Mouse (Mus musculus): ENCODE results near the gene Tmem8.
"Not testable (repeated sequence)": the region's sequence is repeated elsewhere in the genome, so short reads cannot be mapped to it uniquely, and the experiment has no call there.

Tmem8 gene

DNA sequence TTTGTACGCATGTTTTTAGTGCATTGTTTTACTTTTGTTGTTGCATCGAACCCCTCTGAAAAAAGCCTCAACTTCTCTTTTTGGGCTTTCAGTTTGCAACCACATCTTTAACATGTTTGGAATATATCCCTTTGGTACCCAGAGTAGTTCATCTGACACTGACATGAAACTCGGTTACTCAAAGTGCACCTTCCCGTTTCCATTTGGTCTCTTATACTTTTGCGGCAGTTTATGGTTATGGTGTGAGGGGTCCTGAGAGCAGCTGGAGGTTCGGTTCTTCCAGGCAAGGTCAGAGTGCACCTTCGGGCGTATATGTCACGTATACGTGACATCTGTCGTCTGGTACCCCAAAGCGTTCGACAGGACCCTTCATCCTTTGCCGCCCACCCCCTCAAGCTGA, 348 bp upstream of the Tmem8 start:
- DNase-seq, result no peak

DNA sequence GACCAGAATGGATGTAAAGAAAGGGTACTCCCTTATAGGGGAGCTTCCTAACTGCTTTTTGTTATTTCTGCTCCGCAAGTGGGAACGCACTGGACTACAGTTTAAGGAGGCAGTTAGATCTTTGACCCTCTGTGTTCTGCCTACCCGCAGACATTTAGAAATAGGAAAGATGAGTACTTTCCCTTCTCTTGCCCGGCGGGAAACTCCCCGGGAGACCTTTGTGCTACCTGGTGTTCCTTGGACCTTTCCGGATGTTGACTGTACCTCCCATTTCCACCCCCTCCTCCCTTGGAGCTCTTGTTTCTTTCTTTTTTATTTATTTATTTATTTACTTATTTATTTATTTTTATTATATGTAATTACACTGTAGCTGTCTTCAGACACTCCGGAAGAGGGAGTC, 962 bp downstream of the Tmem8 start:
- DNase-seq, result no peak

DNA sequence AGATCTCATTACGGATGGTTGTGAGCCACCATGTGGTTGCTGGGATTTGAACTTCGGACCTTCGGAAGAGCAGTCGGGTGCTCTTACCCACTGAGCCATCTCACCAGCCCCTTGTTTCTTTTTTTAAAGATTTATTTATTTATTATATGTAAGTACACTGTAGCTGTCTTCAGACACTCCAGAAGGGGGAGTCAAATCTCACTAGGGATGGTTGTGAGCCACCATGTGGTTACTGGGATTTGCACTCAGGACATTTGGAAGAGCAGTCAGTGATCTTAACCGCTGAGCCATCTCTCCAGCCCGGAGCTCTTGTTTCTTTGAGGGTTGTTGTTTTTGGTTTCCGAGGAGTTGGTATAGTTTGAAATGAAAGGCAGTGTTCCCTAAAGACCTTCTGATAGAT, 1.4 kb downstream of the Tmem8 start:
- DNase-seq, result not testable (repeated sequence)

DNA sequence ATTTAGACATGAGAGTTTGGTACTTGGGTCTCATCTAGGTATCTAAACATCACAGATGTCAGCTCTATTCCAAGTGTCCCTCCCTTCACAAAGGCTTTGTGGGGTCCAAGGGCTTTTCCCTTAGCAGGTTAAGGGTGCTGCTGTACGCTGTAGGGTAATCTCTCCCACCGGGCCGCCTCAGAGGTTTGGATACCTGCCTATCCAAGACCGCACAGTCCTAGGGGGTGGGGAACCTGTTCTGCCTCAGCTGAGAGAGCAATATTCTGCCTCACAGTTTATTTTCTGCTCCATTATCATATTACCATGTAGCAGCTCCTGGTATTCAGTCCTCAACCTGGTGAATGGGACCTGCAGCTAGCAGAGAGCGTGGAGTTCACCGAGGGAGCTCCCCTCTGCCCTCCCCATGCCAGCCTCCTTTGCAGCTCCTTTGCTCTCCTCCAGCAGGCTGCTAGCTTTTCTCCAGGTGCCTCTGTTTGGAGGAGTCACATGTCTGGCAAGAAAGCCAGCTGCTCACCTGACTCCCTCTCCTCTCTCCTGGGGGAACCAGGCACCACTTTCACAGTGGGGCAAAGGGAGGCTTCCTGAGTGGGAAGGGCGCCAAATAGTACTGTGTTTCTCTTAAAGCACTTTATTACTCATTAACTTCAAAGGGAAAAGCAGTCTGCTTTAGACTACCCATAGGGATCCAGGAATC, 2.3 kb downstream of the Tmem8 start:
- no peak for DNase-seq

DNA sequence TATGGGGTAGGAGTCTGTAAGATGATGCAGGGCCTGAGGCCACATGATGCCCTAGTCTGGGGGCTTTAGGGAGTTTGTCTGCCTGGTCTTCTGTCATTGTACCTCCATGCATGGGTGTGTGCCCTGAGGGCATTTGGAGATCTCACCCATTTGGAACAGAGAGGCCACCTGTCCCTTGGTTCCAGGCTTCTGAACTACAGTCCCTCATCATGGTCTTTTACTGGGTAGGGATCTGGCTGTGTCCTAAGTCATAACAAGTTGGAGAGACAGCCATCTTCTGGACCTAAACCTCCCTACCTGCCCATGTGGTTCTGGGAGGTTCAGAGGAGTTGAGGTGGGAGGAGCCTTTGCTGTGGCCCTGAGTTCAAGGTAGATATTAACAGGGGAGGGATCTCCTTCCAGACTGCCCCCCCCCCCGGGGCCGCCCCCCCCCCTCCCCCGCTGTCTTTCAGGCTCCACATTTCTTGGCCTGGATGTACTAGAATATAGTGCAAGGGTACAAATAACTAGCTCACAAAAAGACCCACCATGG, 2.9 kb downstream of the Tmem8 start:
- DNase-seq, result no peak

DNA sequence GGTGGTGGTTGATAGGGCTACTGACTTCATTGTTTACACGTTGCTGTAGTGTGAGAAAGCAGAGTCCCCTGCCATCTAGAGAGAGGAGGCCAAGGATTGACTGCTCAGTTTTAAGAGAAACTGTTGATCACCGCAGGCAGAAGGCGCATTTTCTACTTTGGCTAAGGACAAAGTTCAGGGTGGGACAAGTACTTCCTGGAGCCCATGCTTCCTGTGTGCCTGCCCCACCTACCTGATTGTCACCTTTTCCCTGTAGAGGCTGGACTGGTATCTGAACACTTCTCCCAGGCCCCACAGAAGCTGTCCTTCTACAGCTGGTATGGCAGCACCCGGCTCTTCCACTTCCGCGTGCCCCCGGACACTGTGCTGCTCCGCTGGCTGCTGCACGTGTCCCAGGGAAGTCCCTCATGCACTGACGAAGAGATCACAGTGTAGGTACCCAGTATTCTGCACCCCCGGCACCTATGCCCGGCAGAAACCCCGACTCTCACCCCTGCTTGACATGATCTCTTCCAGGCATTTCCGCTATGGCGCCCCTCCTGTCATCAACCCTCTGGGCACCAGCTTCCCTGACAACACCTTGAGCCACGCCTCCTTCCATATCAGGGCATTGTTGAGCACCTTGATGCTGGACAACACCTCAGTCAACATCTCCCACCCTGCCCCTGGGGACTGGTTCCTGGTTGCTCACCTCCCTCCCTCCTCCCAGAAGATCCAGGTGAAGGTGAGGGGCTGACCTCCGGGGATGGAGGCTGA, 3.6 kb downstream of the Tmem8 start:
- no peak for DNase-seq

DNA sequence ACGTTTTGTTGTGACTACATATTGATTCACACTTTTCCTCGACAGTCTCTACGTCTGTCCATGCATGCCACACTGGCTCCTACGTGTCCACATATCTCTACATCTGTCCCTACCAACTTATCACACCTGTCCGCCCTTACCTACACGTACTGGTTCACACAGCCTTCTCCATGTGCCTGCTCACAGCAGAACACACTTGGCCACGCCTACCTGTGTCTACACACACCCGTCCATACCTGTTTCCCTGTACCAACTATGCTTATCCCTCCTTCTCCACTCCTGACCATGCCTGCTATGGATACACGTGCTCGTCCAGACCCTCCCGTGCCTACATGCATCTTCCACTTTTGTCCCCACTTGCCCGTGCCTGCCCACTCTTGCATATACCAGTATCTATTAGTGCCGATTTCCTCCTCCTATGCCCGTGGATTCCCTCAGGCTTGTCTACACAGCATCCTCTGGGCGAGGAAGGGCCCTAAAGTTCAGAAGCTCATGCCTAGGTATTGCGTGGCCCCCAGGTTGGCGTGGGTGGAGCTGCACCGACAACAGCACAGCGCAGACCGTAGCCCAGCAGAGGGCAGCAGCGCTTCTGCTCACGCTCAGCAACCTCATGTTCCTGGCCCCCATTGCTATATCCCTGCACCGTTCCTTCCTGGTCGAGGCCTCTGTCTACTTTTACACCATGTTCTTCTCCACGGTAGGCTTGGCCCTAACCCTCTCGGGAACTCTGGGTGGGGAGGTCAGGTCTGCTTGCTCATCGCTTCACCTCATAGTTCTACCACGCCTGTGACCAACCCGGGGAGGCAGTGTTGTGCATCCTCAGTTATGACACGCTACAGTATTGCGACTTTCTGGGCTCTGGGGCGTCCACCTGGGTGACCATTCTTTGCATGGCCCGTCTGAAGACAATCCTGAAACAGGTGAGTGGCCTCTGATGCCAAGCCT, 6.9 kb downstream of the Tmem8 start:
- DNase-seq, result peak; percentile 83

DNA sequence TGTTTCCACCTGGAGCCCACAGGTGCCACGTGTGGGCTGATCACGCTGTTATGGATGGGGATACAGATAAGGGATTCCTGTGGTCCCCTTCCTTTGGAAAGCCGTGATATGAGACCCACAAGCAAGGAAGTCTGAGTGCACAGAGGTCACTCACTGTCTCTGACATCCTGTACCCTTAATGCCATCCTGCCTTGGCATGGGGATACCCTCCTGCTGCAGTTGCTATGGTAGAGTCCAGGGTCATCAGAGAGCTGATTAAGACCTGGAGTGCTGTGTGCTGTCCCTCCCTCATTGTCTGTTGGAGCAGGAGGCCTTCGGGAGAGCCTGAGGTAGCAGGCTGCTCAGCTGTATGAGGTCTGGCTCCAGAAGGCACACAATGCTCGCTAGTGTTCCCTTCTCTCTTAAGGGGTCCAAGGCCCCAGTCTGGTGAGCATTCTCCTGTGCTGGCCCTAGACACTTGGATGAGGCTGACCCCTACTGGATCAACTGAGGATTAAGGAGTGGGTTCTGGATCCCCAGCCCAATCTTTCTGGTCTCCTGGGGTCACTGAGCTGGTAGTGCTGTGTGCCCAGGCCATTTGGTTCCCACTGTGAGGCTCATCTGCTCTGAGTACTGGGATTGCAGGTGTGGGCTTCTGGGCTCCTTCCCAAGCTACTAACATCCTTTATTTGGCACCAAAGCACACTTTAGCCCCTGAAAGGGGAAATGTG, 9.5 kb downstream of the Tmem8 start:
- no peak for DNase-seq

DNA sequence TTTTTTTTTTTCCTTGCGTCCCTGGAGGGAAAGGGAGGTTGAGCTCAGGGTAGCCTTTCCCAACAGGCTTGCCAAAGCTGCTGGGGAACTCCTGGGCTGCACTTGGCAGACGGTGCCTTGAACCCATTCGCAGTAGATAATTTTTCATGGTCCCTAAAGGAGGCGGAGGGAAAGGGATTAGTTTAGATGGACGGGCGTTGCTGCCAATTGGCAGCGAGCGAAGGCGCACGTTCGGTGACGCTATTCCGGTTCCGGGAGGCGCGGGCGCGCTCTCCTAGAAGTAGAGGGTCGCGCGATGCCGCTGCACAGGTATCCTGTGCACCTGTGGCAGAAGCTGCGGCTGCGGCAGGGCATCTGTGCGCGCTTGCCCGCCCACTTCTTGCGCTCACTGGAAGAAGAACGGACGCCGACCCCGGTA, 10.2 kb downstream of the Tmem8 start, which contains the start of gene Mrpl28:
Gene Mrpl28, plus strand, starts transcription at position 234 of the 418 bp plus-strand sequence.
- peak; percentile 98 for DNase-seq

DNA sequence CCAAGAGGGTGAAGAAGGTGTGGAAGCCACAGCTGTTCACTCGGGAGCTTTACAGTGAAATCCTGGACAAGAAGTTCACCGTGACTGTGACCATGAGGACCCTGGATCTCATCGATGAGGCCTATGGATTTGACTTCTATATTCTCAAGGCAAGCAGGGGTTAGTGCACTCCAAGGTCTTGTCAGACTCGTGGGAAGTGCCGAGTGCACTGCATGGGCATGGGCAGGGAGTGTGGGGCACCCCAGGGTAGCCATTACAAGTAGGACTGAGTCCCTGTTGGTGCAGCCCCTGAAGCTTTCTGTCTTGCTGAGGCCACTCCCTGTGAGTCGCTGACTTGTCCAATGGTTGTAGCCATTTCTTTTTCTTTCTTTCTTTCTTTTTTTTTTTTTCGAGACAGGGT, 11.5 kb downstream of the Tmem8 start:
- DNase-seq, result no peak

DNA sequence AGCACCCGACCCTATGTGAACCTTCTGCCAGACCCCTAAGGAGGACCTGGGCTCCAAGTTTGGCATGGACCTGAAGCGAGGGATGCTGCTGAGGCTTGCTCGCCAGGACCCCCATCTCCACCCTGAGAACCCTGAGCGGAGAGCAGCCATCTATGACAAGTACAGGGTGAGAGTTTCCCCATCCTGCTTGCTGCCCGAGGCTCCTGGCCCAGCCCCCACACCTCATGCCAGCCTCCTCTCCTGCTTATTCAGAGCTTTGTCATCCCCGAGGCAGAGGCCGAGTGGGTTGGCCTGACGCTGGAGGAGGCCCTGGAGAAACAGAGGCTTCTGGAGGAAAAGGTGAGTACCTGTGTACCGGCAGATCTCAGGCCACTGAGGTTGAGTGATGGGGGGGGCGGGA, 12.1 kb downstream of the Tmem8 start:
- DNase-seq, result no peak

DNA sequence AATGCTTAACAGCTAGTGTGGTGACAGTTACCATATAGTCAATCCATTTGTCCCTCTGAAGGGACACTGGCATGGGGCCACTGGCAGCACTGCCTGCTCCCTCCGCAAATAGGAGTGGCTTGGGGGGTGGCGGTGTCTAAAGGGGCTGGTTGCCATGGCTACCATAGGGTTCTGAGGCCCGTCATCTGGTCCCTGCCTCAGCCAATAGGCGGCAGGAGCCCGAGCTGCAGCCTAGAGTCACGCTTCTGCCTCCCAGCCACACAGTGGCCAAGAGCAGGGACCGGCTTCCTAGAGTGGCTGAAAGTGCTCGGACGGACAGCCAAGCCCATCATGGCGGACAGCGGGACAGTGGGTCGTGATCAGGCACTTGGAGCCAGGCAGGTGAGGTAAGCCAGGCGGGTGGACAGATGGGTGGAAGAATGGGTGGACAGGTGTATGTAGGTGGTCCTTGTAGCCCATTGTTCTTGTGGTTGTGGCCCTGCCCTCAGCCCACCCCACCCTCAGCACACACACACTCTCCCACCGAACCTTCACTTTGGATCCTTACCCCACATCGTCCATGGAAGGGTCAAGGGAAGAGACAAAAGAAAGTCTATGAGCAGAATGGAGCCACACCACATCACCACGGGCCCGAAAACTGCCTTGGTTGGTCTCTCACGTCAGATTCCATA, 18.1 kb downstream of the Tmem8 start:
- DNase-seq, result peak; percentile 24

DNA sequence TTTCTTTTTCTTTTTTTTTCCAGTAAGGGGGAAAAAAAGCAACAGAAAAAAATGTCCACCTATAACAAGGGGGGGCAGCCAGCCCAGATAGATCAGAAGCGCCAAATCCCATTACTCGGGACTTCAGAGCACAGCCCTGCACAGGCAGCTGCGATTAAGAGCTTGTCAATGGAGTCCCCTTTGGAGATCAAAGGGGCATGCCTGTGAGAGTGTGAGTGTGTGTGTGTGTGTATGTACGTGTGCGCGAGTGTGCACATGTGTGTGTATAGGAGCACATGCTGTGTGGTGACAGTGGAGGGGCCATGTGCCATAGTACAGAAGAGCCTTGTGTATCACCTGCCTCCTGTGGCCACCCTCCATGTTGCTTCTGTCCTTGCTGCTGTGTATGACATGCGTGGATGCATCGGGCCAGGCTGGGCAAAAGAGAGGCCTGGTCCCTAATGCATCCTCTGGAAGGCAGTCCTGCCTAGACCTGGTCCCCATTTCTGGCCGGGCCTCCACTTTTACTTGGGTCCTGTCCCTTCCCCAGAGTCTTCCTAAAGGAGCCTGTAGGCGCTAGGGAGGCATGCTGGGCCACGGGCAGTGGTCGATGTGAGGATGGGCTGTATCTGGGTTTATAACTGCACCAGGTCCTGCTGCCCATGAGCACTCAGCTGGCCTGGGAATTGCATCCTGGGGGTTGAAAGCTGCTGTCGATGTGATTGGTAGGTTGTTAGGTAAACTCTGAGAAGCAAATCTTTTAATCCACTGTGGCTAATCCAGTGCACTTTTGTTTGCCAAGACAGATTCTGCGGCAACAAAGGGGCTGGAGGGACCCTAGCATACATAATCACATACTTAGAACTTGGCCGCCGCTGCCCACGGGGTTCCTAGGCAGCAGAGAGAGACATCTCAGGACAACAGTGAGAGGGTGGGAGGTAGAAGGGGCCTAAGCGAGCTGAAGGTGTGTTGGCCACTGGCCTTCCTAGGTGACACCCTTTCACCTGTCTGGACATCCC, 19.1 kb downstream of the Tmem8 start:
- peak; percentile 13 for DNase-seq

DNA sequence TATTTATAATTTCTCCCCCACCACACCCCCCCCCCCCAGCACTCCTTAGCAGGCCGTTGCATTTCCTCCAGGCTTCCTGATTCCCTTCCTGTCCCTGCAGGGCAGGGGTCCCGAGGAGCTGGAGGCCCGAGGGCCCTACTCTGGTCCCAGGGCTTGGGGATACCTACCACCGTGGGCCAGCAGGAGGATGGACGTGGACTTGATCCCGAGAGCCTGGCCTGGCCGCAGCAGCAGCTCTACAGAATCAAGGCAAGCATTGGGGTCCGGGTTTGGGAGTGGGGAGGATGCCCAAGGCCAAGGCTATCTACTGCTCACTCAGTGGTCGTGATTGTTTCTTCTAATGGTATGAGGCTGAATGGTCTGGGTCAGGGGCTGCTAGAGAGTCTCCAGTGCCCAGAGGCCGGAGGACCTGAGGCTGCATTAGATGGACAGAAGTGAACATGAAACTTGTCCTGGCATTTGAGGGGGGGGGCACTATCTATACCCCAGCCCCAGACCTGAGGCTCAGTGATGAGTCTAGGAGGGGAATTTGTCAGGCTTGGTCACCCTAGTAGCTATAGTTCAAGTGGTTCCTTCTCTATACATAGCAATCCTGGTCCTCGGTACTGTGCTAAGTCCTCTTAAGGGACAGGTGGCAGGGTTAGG, 24.1 kb downstream of the Tmem8 start:
- DNase-seq, result no peak

DNA sequence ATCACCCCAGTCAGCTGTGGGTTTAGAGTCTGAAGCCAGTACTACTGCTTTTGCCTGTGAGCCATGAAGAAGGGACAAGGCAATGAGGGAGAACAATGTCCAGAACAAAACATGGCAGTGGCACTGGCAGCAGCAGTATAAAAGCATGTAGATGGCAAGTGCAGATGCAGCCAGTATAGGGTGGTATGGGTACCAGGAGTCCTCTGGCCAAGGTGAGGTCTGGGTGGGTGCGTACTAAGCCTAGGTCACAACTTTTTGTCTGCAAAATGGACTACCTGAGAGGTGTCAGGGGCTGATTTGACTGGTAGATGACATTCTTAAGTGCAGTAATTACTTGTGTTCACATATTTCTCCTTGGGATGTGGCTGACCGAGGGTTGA, 24.6 kb downstream of the Tmem8 start:
- no peak for DNase-seq

DNA sequence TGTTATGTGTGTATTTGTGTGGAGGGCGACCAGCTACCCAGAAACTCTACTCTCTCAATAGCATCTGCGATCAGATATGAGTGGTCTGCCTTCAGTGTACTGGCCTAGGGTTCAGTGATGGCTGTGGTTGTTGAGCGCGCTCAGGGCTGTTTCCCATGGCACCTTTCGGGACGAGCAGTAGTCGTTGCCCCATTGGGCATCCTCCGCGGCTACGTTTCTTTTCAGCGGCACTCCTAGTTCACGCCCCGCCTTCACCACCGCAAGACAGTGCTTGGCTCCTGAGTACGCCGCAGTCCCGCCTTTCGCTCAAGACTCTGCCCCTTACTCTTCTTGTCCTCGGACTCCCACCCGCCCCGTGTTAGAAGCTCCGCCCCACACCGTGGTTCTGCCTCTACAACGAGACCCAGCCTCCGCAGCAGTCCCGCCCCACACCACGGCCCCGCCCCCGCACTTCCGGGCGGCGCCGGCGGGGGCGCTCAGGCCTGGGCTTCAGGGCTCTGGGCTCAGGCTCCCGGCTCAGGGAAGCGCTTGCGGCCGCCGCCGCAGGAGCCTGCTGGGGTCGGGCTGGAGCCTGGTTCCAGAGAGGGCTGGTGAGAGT, 25.2 kb downstream of the Tmem8 start, which contains the start of gene Axin1:
Gene Axin1, plus strand, starts transcription at position 450 of the 598 bp plus-strand sequence.
- DNase-seq, result peak; percentile 98

DNA sequence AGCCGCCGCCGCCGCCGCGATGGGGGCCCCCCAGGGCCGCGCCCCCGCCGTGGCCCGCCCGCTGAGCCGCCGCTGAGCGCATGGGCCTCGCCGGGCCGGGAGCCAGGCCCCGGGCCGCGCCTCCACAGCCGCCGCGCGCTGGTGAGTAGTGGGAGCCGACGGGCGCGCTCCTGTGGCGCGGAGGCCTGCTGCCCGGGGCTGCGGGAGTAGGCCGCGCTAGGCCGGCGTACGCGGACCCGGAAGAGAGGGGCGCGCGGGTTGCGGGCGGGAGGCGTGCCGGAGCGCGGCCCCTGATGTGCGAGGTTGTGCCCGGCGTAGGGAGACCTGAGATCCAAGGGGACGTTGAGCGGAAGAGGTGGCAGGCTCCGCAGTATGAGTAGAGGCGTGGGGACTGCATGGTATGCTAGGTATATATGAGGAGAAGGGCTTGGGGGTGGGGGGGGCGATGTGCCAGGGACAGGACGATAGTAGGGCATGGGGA, 25.8 kb downstream of the Tmem8 start:
- peak; percentile 66 for DNase-seq

DNA sequence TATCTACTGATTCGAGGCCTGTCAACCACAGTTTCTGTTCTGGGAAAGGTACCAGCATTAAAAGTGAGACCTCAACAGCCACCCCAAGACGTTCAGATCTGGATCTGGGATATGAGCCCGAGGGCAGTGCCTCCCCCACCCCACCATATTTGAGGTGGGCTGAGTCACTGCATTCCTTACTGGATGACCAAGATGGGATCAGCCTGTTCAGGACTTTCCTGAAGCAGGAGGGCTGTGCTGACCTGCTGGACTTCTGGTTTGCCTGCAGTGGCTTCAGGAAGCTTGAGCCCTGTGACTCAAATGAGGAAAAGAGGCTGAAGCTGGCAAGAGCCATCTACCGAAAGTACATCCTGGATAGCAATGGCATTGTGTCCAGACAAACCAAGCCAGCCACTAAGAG, 29.7 kb downstream of the Tmem8 start:
- DNase-seq, result no peak

DNA sequence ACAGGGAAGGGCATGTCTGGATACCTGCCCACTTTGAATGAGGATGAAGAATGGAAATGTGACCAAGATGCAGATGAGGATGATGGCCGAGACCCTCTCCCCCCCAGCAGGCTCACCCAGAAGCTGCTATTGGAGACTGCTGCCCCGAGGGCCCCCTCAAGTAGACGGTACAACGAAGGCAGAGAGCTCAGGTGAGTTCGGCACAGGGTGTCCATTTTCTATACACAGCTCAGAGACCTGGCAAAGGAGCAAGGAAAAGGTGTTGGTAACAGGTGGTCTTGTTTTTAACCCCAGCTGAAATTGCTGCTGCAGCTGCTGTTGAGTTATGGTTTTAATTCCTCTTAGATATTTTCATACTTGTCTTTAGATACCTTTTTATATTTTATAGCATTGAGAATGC, 30.3 kb downstream of the Tmem8 start:
- no peak for DNase-seq

Measured in embryo, embryonic 11 days (tissue).